Mouse (Mus musculus): ENCODE measurements around the gene Tmem211. TPM values are rescaled to one million over a fixed set of nuclear protein-coding genes. Genes with fewer than 3 reads are reported as not detected.

Gene Tmem211
- polyA plus RNA-seq (2014; fragmentation: Nextera tagmentation; extraction: Ambion mirVana) = 0.15 and 0.31 TPM in 2 replicates

DNA sequence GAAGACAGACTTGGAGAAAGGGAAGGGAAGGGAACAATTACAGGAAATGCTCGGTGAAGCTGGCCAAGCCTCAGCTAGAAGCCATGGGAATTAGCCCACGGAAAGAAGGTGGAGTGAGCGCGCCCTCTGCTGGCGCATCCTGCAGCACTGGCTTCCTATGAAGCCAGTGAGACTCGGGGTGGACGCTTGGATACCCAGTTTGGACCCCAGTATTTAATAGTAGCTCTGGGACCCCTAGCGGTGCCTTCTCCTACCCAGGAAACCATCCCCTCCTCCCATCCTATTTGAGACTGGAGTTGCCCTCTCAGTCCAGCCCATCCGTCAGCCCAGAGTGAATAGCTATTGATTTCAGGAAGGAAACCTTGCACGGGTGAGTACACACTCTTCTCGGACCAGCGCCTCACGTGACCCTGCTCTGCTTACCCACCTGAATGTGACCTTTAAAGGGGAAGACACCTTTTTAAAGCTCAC, at the start of gene Tmem211:
Gene Tmem211 (plus strand): TSS at position 278 of the 471 bp plus-strand sequence.
- Histone ChIP-seq H3K27ac (ENCODE audit: low read depth, low read length) (peak within 1 kb of the TSS; percentile 66; the same call in 1 of the 2 replicates), H3K4me3 (ENCODE audit: low read length) (peak within 1 kb of the TSS; percentile 14; the same call in 1 of the 2 replicates), H3K36me3 (ENCODE audit: control insufficient read depth, insufficient read depth, low read length) (no peaks in the 10 kb centered on the region), H3K9me3 (ENCODE audit: control insufficient read depth, low read length) (no peaks in the 10 kb centered on the region), H3K4me2 (replicated peaks; ENCODE audit: low read depth, low read length) (peak within 1 kb of the TSS; percentile 38), H3K4me1 (ENCODE audit: control insufficient read depth, insufficient read depth, low read length) (peaks cover 10% of the 10 kb centered on the region; the same call in 1 of the 2 replicates), H3K27me3 (ENCODE audit: control insufficient read depth, insufficient read depth, low read length) (no peaks in the 10 kb centered on the region), H3K9ac (ENCODE audit: low read depth, low read length) (no peak within 1 kb of the TSS)
- WGBS = under 1% methylated on average over 13 of the region's 13 CpGs
- ATAC-seq (ENCODE audit: low FRiP score, low TSS enrichment) = peak; percentile 89

DNA sequence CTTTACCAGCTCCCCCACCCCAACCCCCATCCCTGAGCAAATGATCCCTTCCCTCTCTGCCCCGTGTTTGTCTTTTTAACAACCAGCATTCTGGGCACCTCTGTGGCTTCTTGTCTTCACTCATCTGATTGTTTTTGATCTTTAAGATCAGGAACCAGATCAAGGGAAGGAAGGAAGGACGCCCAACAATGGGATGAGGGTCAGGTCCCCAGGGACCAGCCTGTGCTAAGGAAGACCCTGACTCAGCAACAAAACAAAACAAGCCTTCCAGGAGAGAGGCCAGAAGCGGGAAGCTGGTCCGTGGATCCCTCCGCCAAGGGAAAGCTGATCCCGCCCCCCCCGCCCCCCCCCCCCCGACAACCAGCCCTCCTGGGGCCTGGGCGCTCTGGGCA, 47.3 kb upstream of the Tmem211 start:
- H3K9me3 ChIP-seq (ENCODE audit: control insufficient read depth, low read length) = no peaks in the 10 kb centered on the region
- peak overlapping the region; percentile 33 for H3K4me3 ChIP-seq (ENCODE audit: low read length)
- H3K36me3 ChIP-seq (ENCODE audit: control insufficient read depth, insufficient read depth, low read length) = peaks cover 8% of the 10 kb centered on the region
- 0 out of 2 replicates have a peak, but pooled peaks cover 13% of the 10 kb centered on the region for H3K4me1 ChIP-seq (ENCODE audit: control insufficient read depth, insufficient read depth, low read length)
- H3K27ac ChIP-seq (ENCODE audit: low read depth, low read length) = peak overlapping the region; percentile 88
- ATAC-seq (ENCODE audit: low FRiP score, low TSS enrichment) = no peak
- WGBS = 5% methylated on average over 9 of the region's 9 CpGs
- H3K9ac ChIP-seq (ENCODE audit: low read depth, low read length) = peak overlapping the region; percentile 36
- H3K4me2 ChIP-seq (replicated peaks; ENCODE audit: low read depth, low read length) = peak overlapping the region; percentile 49
- H3K27me3 ChIP-seq (ENCODE audit: control insufficient read depth, insufficient read depth, low read length) = no peaks in the 10 kb centered on the region

DNA sequence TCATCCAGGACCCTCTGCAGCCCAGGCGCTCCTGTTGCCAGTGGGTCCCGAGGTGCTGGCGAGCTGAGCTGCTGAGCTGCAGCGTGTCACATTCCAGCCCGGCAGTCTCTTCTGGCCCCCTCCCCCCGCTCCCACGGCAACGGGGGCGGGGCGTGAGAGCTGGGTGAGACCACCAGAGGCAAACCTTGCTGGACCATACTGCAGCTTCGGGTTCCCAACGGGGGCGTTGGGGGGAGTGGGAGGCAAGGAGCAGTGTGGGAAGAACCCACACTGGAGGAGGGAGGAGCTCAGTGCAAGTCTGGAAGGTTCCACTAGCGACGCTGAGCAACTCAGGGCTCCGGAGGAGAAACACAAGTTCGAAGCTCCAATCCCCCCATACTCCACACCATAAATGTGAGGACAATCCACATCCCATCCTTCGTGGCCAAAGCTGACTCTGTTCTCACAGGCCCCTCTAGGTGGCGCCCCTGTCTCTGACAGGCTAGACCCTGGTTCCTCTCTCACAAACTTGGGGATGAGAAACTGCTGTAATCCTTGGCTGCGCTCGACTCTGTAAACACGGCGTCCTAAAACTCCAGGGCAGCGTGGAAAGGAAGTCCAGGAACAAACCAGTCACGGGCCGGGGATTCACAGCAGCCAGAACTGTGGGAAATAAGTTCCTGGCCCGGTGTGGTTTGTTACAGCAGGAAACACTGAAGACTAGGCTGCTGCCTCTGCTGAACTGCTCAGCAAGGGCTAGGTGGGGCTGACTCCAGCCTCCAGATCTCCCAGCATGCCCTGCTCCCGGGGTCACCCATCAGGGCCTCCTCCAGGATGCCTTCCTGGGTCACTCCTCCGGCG, 46.6 kb upstream of the Tmem211 start:
- H3K9me3 ChIP-seq (ENCODE audit: control insufficient read depth, low read length) = no peaks in the 10 kb centered on the region
- H3K27me3 ChIP-seq (ENCODE audit: control insufficient read depth, insufficient read depth, low read length) = no peaks in the 10 kb centered on the region
- H3K4me1 ChIP-seq (ENCODE audit: control insufficient read depth, insufficient read depth, low read length) = 0 out of 2 replicates have a peak, but pooled peaks cover 13% of the 10 kb centered on the region
- peak overlapping the region; percentile 49 for H3K4me2 ChIP-seq (replicated peaks; ENCODE audit: low read depth, low read length)
- WGBS = 2% methylated on average over 30 of the region's 30 CpGs
- H3K27ac ChIP-seq (ENCODE audit: low read depth, low read length) = peak overlapping the region; percentile 88
- ATAC-seq (ENCODE audit: low FRiP score, low TSS enrichment) = peak; percentile 74
- peaks cover 8% of the 10 kb centered on the region for H3K36me3 ChIP-seq (ENCODE audit: control insufficient read depth, insufficient read depth, low read length)
- peak overlapping the region; percentile 36 for H3K9ac ChIP-seq (ENCODE audit: low read depth, low read length)
- H3K4me3 ChIP-seq (ENCODE audit: low read length) = peak overlapping the region; percentile 33

DNA sequence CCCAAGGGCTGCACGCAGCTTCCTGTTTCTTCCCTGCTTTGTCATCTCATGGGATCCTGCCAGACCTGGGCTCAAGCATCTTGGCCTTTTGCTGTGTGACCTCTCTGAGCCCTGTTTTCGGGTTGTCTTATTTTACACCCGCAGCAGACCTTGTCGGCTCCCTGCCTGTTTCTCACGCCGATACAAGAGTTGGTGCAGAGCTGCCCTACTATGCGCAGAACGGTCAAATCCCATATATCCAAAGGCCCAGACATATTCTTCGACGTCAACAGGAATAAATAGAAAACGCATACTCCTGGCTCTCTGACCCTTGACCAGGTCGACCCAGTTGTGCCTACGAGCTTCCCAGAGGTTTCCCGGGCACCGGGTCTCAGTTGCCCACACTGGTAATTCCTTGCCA, 46.0 kb upstream of the Tmem211 start:
- H3K4me2 ChIP-seq (replicated peaks; ENCODE audit: low read depth, low read length) = peak overlapping the region; percentile 49; the same call in 1 of the 2 replicates
- H3K4me3 ChIP-seq (ENCODE audit: low read length) = no peak overlapping the region
- WGBS = 78% methylated on average over 15 of the region's 15 CpGs
- 0 out of 2 replicates have a peak, but pooled peaks cover 13% of the 10 kb centered on the region for H3K4me1 ChIP-seq (ENCODE audit: control insufficient read depth, insufficient read depth, low read length)
- peak overlapping the region; percentile 88 for H3K27ac ChIP-seq (ENCODE audit: low read depth, low read length)
- H3K9ac ChIP-seq (ENCODE audit: low read depth, low read length) = peak overlapping the region; percentile 36; the same call in 1 of the 2 replicates
- no peak for ATAC-seq (ENCODE audit: low FRiP score, low TSS enrichment)
- H3K36me3 ChIP-seq (ENCODE audit: control insufficient read depth, insufficient read depth, low read length) = peaks cover 8% of the 10 kb centered on the region
- H3K27me3 ChIP-seq (ENCODE audit: control insufficient read depth, insufficient read depth, low read length) = no peaks in the 10 kb centered on the region
- H3K9me3 ChIP-seq (ENCODE audit: control insufficient read depth, low read length) = no peaks in the 10 kb centered on the region

DNA sequence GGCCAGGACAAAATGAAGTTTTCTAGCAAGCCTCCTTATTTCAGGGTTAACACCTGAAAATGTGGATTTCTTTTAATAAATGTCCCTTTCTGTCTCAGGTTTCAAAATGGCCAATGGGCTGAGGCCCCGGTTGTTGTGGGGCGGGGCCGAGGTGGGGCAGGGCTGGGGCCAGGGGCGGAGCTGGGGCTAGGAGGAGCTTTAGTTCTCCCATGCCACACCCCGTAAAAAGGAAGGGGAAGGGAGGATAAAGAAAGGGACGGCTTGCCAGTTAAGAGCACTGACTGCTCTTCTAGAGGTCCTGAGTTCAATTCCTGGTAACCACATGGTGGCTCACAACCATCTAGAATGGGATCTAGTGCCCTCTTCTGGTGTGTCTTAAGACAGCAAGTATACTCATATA, 45.3 kb upstream of the Tmem211 start:
- WGBS = 39% methylated on average over 6 of the region's 6 CpGs
- Histone ChIP-seq H3K27me3 (ENCODE audit: control insufficient read depth, insufficient read depth, low read length) (no peaks in the 10 kb centered on the region), H3K9me3 (ENCODE audit: control insufficient read depth, low read length) (no peaks in the 10 kb centered on the region), H3K27ac (ENCODE audit: low read depth, low read length) (no peak overlapping the region; the same call in 1 of the 2 replicates), H3K4me3 (ENCODE audit: low read length) (no peak overlapping the region), H3K4me1 (ENCODE audit: control insufficient read depth, insufficient read depth, low read length) (0 out of 2 replicates have a peak, but pooled peaks cover 13% of the 10 kb centered on the region), H3K9ac (ENCODE audit: low read depth, low read length) (no peak overlapping the region), H3K36me3 (ENCODE audit: control insufficient read depth, insufficient read depth, low read length) (peaks cover 8% of the 10 kb centered on the region), H3K4me2 (replicated peaks; ENCODE audit: low read depth, low read length) (no peak overlapping the region)
- no peak for ATAC-seq (ENCODE audit: low FRiP score, low TSS enrichment)

DNA sequence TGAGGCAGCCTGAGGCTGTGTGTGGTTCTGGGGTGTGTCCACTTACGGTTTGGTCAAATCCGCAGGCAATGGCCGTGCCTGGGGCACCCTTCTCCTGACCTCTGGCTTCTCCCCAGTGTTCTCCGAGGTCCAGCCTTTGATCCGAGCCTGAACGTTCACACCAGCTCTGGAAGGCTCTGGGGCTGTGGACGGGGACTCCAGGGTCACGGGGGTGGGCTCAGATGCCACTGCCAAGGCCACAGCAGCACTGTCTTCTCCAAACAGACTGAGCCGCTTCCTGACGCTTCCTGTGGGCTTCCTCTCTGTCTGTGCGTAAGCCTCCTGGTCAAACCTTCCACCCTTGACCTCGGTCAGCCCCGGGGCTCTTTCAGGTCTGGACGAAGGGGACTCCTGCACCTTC, 36.2 kb upstream of the Tmem211 start:
- Histone ChIP-seq H3K9me3 (ENCODE audit: control insufficient read depth, low read length) (no peaks in the 10 kb centered on the region), H3K4me2 (replicated peaks; ENCODE audit: low read depth, low read length) (no peak overlapping the region), H3K27me3 (ENCODE audit: control insufficient read depth, insufficient read depth, low read length) (no peaks in the 10 kb centered on the region), H3K4me3 (ENCODE audit: low read length) (no peak overlapping the region), H3K9ac (ENCODE audit: low read depth, low read length) (no peak overlapping the region), H3K36me3 (ENCODE audit: control insufficient read depth, insufficient read depth, low read length) (peaks cover 13% of the 10 kb centered on the region; the same call in 1 of the 2 replicates), H3K4me1 (ENCODE audit: control insufficient read depth, insufficient read depth, low read length) (0 out of 2 replicates have a peak, but pooled peaks cover 3% of the 10 kb centered on the region), H3K27ac (ENCODE audit: low read depth, low read length) (no peak overlapping the region)
- WGBS = 46% methylated on average over 14 of the region's 14 CpGs
- no peak for ATAC-seq (ENCODE audit: low FRiP score, low TSS enrichment)

DNA sequence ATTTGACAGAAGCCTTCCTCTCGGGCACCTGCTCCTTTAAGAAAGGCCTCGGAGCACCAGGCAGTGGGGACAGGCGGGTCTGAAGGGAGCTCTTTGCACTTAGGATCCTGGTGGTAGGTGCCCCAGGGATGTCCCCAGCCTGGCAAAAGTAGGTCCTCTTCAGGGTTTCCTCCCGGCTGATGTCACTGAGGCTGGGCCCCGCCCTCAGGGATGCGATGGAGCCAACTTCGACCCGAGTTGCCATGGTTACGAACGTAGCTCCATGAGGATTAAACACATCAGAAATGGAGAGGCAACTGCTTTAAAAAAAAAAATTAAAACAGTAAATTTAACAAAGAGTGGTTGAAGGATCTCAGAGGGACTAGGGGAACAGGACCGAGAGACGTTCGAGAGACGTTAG, 34.8 kb upstream of the Tmem211 start:
- no peak for ATAC-seq (ENCODE audit: low FRiP score, low TSS enrichment)
- Histone ChIP-seq H3K27ac (ENCODE audit: low read depth, low read length) (no peak overlapping the region), H3K36me3 (ENCODE audit: control insufficient read depth, insufficient read depth, low read length) (peaks cover 13% of the 10 kb centered on the region; the same call in 1 of the 2 replicates), H3K9me3 (ENCODE audit: control insufficient read depth, low read length) (no peaks in the 10 kb centered on the region), H3K27me3 (ENCODE audit: control insufficient read depth, insufficient read depth, low read length) (no peaks in the 10 kb centered on the region), H3K4me2 (replicated peaks; ENCODE audit: low read depth, low read length) (no peak overlapping the region), H3K4me1 (ENCODE audit: control insufficient read depth, insufficient read depth, low read length) (0 out of 2 replicates have a peak, but pooled peaks cover 3% of the 10 kb centered on the region), H3K4me3 (ENCODE audit: low read length) (no peak overlapping the region), H3K9ac (ENCODE audit: low read depth, low read length) (no peak overlapping the region)
- 88% methylated on average over 14 of the region's 14 CpGs for whole genome bisulfite sequencing

DNA sequence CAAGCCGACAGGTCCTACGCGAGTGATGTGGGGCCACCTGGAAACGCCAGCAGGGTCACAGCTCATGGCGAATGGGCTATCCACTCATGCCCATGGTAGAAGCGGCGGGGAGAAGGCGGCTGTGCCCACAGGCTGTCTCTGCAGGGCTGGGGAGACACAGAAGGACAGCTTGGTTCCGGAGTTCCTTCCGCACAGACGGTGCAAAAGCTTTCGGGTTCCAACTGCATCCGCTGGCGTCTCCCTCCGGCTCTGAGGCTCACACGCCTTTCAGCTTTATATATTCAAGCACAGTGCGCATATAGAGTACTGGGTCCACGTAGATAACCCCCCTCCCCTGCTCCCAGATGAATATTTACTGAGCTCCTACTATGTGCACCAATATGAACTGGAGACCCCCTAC, 32.9 kb upstream of the Tmem211 start:
- no peak overlapping the region for H3K4me2 ChIP-seq (replicated peaks; ENCODE audit: low read depth, low read length)
- no peaks in the 10 kb centered on the region for H3K27me3 ChIP-seq (ENCODE audit: control insufficient read depth, insufficient read depth, low read length)
- no peak overlapping the region for H3K4me3 ChIP-seq (ENCODE audit: low read length)
- H3K9ac ChIP-seq (ENCODE audit: low read depth, low read length) = no peak overlapping the region
- no peak overlapping the region for H3K27ac ChIP-seq (ENCODE audit: low read depth, low read length)
- no peak for ATAC-seq (ENCODE audit: low FRiP score, low TSS enrichment)
- WGBS = 92% methylated on average over 18 of the region's 18 CpGs
- 0 out of 2 replicates have a peak, but pooled peaks cover 3% of the 10 kb centered on the region for H3K4me1 ChIP-seq (ENCODE audit: control insufficient read depth, insufficient read depth, low read length)
- peaks cover 9% of the 10 kb centered on the region; the same call in 1 of the 2 replicates for H3K36me3 ChIP-seq (ENCODE audit: control insufficient read depth, insufficient read depth, low read length)
- H3K9me3 ChIP-seq (ENCODE audit: control insufficient read depth, low read length) = no peaks in the 10 kb centered on the region

DNA sequence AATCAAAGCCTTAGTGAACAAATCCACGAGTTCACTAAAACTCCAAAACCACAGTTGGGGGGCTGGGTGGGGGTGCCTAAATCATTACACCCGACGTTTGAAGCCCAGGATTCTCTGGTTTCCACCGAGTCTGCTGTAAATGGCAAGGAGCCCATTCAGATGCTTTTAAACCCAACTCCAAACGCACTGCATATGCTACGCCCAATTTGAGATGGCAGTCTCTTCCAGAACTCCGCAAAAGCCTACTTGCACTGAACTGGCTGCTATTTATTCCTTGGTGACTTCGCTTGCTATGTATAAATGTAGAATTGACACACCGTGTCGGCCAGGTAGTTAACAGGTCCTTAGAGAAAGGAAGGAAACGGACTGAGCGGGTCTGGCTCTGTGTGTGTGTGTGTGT, 31.3 kb upstream of the Tmem211 start:
- WGBS = 82% methylated on average over 12 of the region's 12 CpGs
- peaks cover 4% of the 10 kb centered on the region; the same call in 1 of the 2 replicates for H3K36me3 ChIP-seq (ENCODE audit: control insufficient read depth, insufficient read depth, low read length)
- no peak overlapping the region for H3K4me3 ChIP-seq (ENCODE audit: low read length)
- no peak overlapping the region for H3K27ac ChIP-seq (ENCODE audit: low read depth, low read length)
- H3K9ac ChIP-seq (ENCODE audit: low read depth, low read length) = no peak overlapping the region
- H3K4me2 ChIP-seq (replicated peaks; ENCODE audit: low read depth, low read length) = no peak overlapping the region
- no peaks in the 10 kb centered on the region for H3K9me3 ChIP-seq (ENCODE audit: control insufficient read depth, low read length)
- 0 out of 2 replicates have a peak, but pooled peaks cover 3% of the 10 kb centered on the region for H3K4me1 ChIP-seq (ENCODE audit: control insufficient read depth, insufficient read depth, low read length)
- H3K27me3 ChIP-seq (ENCODE audit: control insufficient read depth, insufficient read depth, low read length) = no peaks in the 10 kb centered on the region
- ATAC-seq (ENCODE audit: low FRiP score, low TSS enrichment) = no peak

Data from kidney, embryonic 14.5 days (tissue).